Mouse (Mus musculus): ENCODE measurements around the gene Abhd17c.

DNA sequence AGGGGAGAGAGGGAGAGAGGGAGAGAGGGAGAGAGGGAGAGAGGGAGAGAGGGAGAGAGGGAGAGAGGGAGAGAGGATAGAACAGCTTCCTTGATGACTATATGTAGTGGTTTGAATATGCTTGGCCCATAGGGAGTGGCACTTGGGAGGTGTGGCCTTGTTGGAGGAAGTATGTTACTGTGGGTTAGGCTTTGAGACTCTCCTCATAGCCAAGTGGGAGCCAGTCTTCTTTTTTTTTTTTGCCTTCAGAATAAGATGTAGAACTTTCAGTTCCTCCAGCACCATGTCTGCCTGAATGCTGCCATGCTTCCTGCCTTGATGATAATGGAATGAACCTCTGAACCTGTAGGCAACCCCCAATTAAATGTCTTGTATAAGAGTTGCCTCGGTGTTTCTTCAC lies 49.1 kb downstream of the Abhd17c start:
- TF ChIP-seq CTCF (IDR thresholded peaks at IDR 0.05; ENCODE audit: low read depth) (no peak), EP300 (IDR thresholded peaks at IDR 0.05; ENCODE audit: low read depth) (no peak)

All from liver, postnatal 0 days (tissue).